Comparison of ENCODE assay signal across 9 mouse cellular contexts in the genomic region with DNA sequence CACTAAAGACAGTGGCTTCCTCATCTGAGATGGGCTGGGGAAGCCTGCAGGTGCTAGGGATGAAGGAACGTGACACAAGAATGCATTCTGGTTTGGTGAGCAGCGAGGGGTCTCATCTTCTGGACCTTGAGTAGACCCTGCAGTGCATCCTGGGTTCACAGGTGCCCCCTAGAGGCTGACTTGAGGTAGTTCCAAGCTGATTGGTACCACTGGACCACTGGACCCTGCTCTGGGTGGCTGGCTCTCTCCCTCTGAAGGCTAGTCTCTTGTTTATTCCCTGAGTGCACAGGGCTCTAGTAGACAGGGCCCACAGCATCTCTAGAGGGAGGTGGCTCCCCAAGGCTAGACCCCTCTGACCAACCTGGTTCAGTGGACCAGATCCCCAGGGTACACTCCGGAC. TPM values are rescaled to one million over a fixed set of nuclear protein-coding genes. Genes with fewer than 3 reads are reported as not detected.
DNase-seq lines count a peak whose midpoint lies in the region; ATAC-seq and TF ChIP-seq lines count a peak whose summit lies in the region.
"Had no signal": no experiment of that assay in that cellular context is flagged by ENCODE, and none has a peak within 500 bp of the region (broad histone marks: within the 10 kb centered on the region; RNA-seq: fewer than 3 reads in every experiment).

No protein-coding gene starts in this region.

- peak overlapping the region in 1 of 2 experiments; percentile 37; a peak in 1 of 4 replicates for H3K27ac ChIP-seq in heart, embryonic 14.5 days (replicated peaks in 1 of 2; ENCODE audit: control insufficient read depth in 1 of 2, insufficient read depth in 1 of 2, low read depth in 2 of 2, low read length in 2 of 2)
- no peak overlapping the region for H3K27ac ChIP-seq in heart, embryonic 11.5 days (ENCODE audit: low read depth, low read length)
- no peak overlapping the region for H3K27ac ChIP-seq in thymus, adult 2 months (ENCODE audit: control insufficient read depth, insufficient read depth, low read length)

- H3K9ac ChIP-seq in heart, embryonic 14.5 days (ENCODE audit: low read length) = no peak overlapping the region; the same call in 1 of the 2 replicates
- H3K9ac ChIP-seq in heart, embryonic 11.5 days (ENCODE audit: low read depth, low read length) = no peak overlapping the region

- WGBS in heart, embryonic 14.5 days = 60% methylated on average over 3 of the region's 3 CpGs
- WGBS in heart, embryonic 11.5 days (ENCODE audit: insufficient replicate concordance) = 64% methylated on average over 3 of the region's 3 CpGs
- WGBS in thymus, adult 2 months = 83% methylated on average over 3 of the region's 3 CpGs

- no peaks in the 10 kb centered on the region; the same call in 1 of the 2 replicates for H3K27me3 ChIP-seq in heart, embryonic 14.5 days (ENCODE audit: control insufficient read depth, insufficient read depth, low read length)
- H3K27me3 ChIP-seq in heart, embryonic 11.5 days (ENCODE audit: control insufficient read depth, insufficient read depth, low read length) = peaks cover 6% of the 10 kb centered on the region
- H3K27me3 ChIP-seq in thymus, adult 2 months (ENCODE audit: control insufficient read depth, insufficient read depth, low read length) = no peaks in the 10 kb centered on the region

- 0 out of 2 replicates have a peak overlapping the region, but pooled peaks have one; percentile 35 for H3K4me2 ChIP-seq in heart, embryonic 14.5 days (ENCODE audit: low read length)
- H3K4me2 ChIP-seq in heart, embryonic 11.5 days = no peak overlapping the region

- no peaks in the 10 kb centered on the region for H3K9me3 ChIP-seq in heart, embryonic 14.5 days (ENCODE audit: control insufficient read depth, low read length)
- H3K9me3 ChIP-seq in heart, embryonic 11.5 days (replicated peaks; ENCODE audit: control insufficient read depth, low read length) = no peaks in the 10 kb centered on the region

- H3K36me3 ChIP-seq in heart, embryonic 14.5 days (ENCODE audit: control insufficient read depth, insufficient read depth, low read length) = no peaks in the 10 kb centered on the region
- H3K36me3 ChIP-seq in heart, embryonic 11.5 days (ENCODE audit: control insufficient read depth, insufficient read depth, low read length) = no peaks in the 10 kb centered on the region
- H3K36me3 ChIP-seq in thymus, adult 2 months (ENCODE audit: control insufficient read depth, insufficient read depth, low read length) = no peaks in the 10 kb centered on the region

- H3K4me3 ChIP-seq in heart, embryonic 14.5 days (ENCODE audit: control insufficient read depth in 1 of 2, insufficient read depth in 1 of 2, low read depth in 1 of 2, low read length in 2 of 2) = no peak overlapping the region
- H3K4me3 ChIP-seq in heart, embryonic 11.5 days (ENCODE audit: low read depth, low read length) = no peak overlapping the region
- H3K4me3 ChIP-seq in thymus, adult 2 months (ENCODE audit: control insufficient read depth, insufficient read depth, low read length) = no peak overlapping the region

- peaks cover 39 to 58% of the 10 kb centered on the region in 2 experiments for H3K4me1 ChIP-seq in heart, embryonic 14.5 days (ENCODE audit: control insufficient read depth in 2 of 2, insufficient read depth in 2 of 2, low read length in 2 of 2)
- H3K4me1 ChIP-seq in heart, embryonic 11.5 days (ENCODE audit: control insufficient read depth, insufficient read depth, low read length) = peaks cover 31% of the 10 kb centered on the region
- H3K4me1 ChIP-seq in thymus, adult 2 months (replicated peaks; ENCODE audit: control insufficient read depth, insufficient read depth, low read length) = peaks cover 17% of the 10 kb centered on the region

- TF ChIP-seq POLR2A in thymus, adult 2 months (IDR thresholded peaks at IDR 0.05; ENCODE audit: control insufficient read depth, extremely low read depth, insufficient read depth, low read length, poor library complexity) = no peak

- ATAC-seq in heart, embryonic 14.5 days (ENCODE audit: insufficient number of reproducible peaks, insufficient read depth, low FRiP score, low read depth) = no peak
- ATAC-seq in heart, embryonic 11.5 days (replicated peaks; ENCODE audit: insufficient number of reproducible peaks, low FRiP score, low TSS enrichment) = no peak
- no peak for ATAC-seq in inflammation-experienced regulatory T-cells, adult 6 months

- peak; percentile 34 for DNase-seq in thymus, adult 2 months
- no peak for DNase-seq in thymus, adult 18-20 months
- peak; percentile 43 for DNase-seq in induced T-regulatory cell, adult 2 months (ENCODE audit: low read depth)
- no peak for DNase-seq in layer of hippocampus, adult 18-20 months (ENCODE audit: low spot score in 2 of 2)
- DNase-seq in frontal cortex, postnatal 25 days (ENCODE audit: low spot score in 2 of 2) = no peak
- DNase-seq: layer of hippocampus, postnatal 36 days had no signal

- peak; percentile 65; the same call in 1 of the 2 replicates for TF ChIP-seq CTCF in thymus, adult 2 months (IDR thresholded peaks at IDR 0.05; ENCODE audit: borderline replicate concordance, control insufficient read depth, extremely low read depth, insufficient read depth, low read length, poor library complexity)

RNA-seq across cellular contexts. Expression of gene Pxylp1, which starts 6.7 kb away (rescaled TPM):
- 41.1 and 41.3 TPM in 2 replicates for polyA plus RNA-seq in heart, embryonic 14.5 days (2014; fragmentation: Nextera tagmentation; extraction: Ambion mirVana)
- 31.3 and 33.7 TPM in 2 replicates for polyA plus RNA-seq in heart, embryonic 11.5 days (2014; fragmentation: Nextera tagmentation; extraction: Ambion mirVana)
- 4.4 and 4.9 TPM in 2 replicates for polyA plus RNA-seq in thymus, adult 2 months (2012; rRNA removed)
- 10 to 100 TPM in 2 of 3 experiments, 1 to 10 TPM in 1; 7.9 to 15.6 (median 15.2) TPM for polyA plus RNA-seq in inflammation-experienced regulatory T-cells, adult 6 months (2017; shearing (Covaris generic))
- 10 to 100 TPM; 18.7 to 23.6 TPM for total RNA-seq in layer of hippocampus, adult 18-20 months (2021)

Comparison
In these comparisons a context has a peak if more than half of its experiments do, and no peak if none do; other contexts are left out.
1. DNase-seq: peak in thymus, adult 2 months (single experiment) and induced T-regulatory cell, adult 2 months (single experiment); none in thymus, adult 18-20 months (0 of 2), layer of hippocampus, adult 18-20 months (0 of 2) and frontal cortex, postnatal 25 days (0 of 2).